Mouse (Mus musculus): ENCODE data around the gene Arfgef2.

DNA sequence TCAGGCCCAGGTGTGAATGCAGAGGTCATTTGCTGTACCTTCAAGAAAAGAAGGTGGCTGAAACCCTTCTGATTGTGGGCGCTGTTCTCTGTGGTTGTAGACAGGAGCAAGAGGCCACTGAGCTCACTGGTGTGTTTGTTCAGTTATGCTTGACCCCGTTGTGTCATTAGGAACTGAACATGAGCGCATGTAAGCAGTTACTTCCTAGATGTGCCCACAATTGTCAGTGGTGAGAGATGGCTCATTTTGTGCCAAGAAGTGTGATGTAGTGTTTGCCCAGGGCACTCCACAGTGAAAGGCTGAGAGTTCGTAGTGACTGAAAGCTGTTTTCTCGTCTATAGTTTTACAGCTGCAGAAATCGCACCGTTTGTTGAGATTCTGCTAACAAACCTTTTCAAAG, 130.2 kb downstream of the Arfgef2 start:
- no peak for TF ChIP-seq POLR2A (IDR thresholded peaks at IDR 0.05; ENCODE audit: insufficient read depth, low read depth, low read length)
- no peak for TF ChIP-seq CTCF (IDR thresholded peaks at IDR 0.05)

Measured in heart, adult 2 months (tissue).